Mouse (Mus musculus) monocyte, adult 2 months (primary cell): Measurements from ENCODE around the gene Gk5.

Experiments used
- DNase-seq, 2 experiments: peaks; one replicate each; pipeline ENCODE4 v3.0.0; 2022; ENCODE audit warnings: low spot score in 2 of 2, low read depth in 1 of 2

Gk5 gene

GRCm38 (mm10) chr9:96219114-96219669 lies 100.0 kb downstream of the Gk5 start:
- DNase-seq = no peak

GRCm38 (mm10) chr9:96220419-96220818 lies 101.3 kb downstream of the Gk5 start:
- no peak for DNase-seq

GRCm38 (mm10) chr9:96223302-96223701 lies 104.1 kb downstream of the Gk5 start:
- no peak for DNase-seq

- no peak for DNase-seq
Observed at GRCm38 (mm10) chr9:96228285-96228684, 109.1 kb downstream of the Gk5 start.

- DNase-seq = no peak
Observed at GRCm38 (mm10) chr9:96230271-96230670, 111.1 kb downstream of the Gk5 start.
